Mouse (Mus musculus) midbrain, embryonic 13.5 days (tissue): ENCODE data around the gene Gm21976. TPM values are rescaled to one million over a fixed set of nuclear protein-coding genes. Genes with fewer than 3 reads are reported as not detected.

ENCODE experiments used
- ATAC-seq: fragments of 200-750 bp; cut with Nextera tagmentation; 2 replicates; pipeline ENCODE4 v1.8.0; 2017; ENCODE audit warnings: mild to moderate bottlenecking, moderate TSS enrichment, moderate library complexity
- H3K27ac ChIP-seq: fragments of 300-500 bp; sonication (generic); 2 replicates; pipeline ENCODE4 v1.5.1; 2015; ENCODE audit warnings: inconsistent platforms, mild to moderate bottlenecking, moderate library complexity
- H3K27me3 ChIP-seq: fragments of 300-500 bp; sonication (generic); 2 replicates; pipeline ENCODE4 v1.6.1; 2015; ENCODE audit warnings: mild to moderate bottlenecking, inconsistent platforms
- H3K36me3 ChIP-seq: fragments of 300-500 bp; sonication (generic); 2 replicates; pipeline ENCODE4 v1.6.1; 2015; ENCODE audit warnings: mild to moderate bottlenecking, inconsistent platforms
- H3K4me1 ChIP-seq: fragments of 300-500 bp; sonication (generic); replicated peaks from 2 replicates; pipeline ENCODE4 v1.6.1; 2015; ENCODE audit warnings: inconsistent platforms
- H3K4me2 ChIP-seq: fragments of 300-500 bp; sonication (generic); replicated peaks from 2 replicates; pipeline ENCODE4 v1.6.1; 2015; ENCODE audit warnings: moderate library complexity, mild to moderate bottlenecking, inconsistent platforms
- H3K4me3 ChIP-seq: fragments of 300-500 bp; sonication (generic); replicated peaks from 2 replicates; pipeline ENCODE4 v1.5.1; 2015; ENCODE audit warnings: mild to moderate bottlenecking, inconsistent platforms
- H3K9ac ChIP-seq: fragments of 300-500 bp; sonication (generic); replicated peaks from 2 replicates; pipeline ENCODE4 v1.6.1; 2015; ENCODE audit warnings: mild to moderate bottlenecking, inconsistent platforms
- H3K9me3 ChIP-seq: fragments of 300-500 bp; sonication (generic); 2 replicates; pipeline ENCODE4 v1.6.1; 2016; ENCODE audit warnings: mild to moderate bottlenecking, inconsistent platforms
- WGBS: fragments of 180-500 bp; shearing (Covaris S2); methylation state at CpG from one replicate; pipeline ENCODE4 v1.1.7; 2015; 5-methylcytosine and 5-hydroxymethylcytosine counted together
- polyA plus RNA-seq: library from polyadenylated mRNA; unstranded; fragments of >200 nt; fragmentation: Nextera tagmentation; extraction: Ambion mirVana; gene quantifications from 2 replicates; pipeline ENCODE4 v1.2.1, GENCODE M21; 2015

Gene Gm21976
- not detected in 2 replicates for polyA plus RNA-seq

DNA sequence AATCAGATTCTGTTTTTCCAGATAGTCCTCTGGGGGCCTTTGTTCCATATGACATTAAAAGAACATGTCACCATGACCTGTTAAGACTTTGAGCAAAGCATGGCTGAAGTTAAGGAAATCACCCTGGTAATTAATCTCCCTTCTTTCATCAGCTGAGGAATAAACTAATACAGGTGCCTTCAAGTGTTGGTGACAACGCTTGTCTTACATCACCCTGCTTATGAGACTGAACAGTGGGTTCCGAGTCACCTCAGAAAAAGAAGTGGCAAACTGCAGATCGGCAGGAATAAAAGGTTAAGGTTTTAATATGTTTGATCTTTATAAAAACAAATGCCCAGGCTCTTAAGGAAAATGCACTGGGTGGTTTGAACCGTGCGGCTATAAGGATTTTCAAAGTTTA lies at the start of gene Gm21976:
Gm21976 (plus strand) TSS at position 202 of the 400 bp plus-strand sequence.
- H3K27me3 ChIP-seq = no peaks in the 10 kb centered on the region
- H3K4me2 ChIP-seq = no peak within 1 kb of the TSS
- peaks cover 16% of the 10 kb centered on the region for H3K36me3 ChIP-seq
- H3K27ac ChIP-seq = no peak within 1 kb of the TSS
- no peak within 1 kb of the TSS for H3K4me3 ChIP-seq
- no peak within 1 kb of the TSS for H3K9ac ChIP-seq
- H3K9me3 ChIP-seq = no peaks in the 10 kb centered on the region
- WGBS = 82% methylated on average over 5 of the region's 5 CpGs
- H3K4me1 ChIP-seq = no peaks in the 10 kb centered on the region
- ATAC-seq = no peak

DNA sequence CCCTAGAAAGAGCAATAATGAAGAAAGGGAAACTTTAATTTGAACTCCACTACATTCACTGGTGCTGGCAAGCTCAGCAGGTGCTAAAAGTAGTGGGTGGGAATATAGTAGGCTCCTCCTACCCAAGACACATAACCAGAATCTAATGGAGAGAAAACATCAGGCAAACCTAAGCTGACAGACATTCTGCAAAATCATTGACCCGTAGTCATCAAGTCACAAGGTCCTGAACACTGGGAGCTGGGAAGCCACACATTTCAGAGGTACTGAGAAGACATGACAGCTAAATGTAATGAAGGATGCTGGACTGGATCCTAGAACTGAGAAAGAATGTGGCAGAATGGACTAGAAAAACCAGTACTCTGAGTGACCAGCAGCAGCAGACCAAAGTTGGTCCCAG lies 49.2 kb upstream of the Gm21976 start:
- ATAC-seq = no peak
- WGBS = 88% methylated on average over 1 of the region's 1 CpGs

DNA sequence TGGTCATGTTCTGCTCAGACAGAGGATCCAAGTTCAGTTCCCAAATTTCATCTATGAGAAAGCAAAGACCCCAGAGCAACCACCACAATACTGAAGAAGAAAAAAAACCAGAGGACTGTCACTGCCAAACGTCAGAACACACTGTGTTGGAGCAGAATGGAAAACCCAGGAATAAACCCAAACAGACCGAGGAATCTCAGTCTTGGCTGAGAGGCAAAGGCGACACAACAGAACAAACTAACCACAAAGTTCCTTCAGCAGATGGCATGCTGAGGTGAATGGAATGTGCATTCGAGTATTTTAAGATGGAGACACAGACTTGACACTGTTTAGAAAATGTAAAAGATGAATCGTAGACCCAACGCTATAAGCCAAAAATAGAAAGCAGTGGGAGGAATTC lies 44.2 kb upstream of the Gm21976 start:
- no peaks in the 10 kb centered on the region for H3K36me3 ChIP-seq
- no peaks in the 10 kb centered on the region for H3K27me3 ChIP-seq
- H3K27ac ChIP-seq = no peak overlapping the region
- 81% methylated on average over 6 of the region's 6 CpGs for WGBS
- no peak overlapping the region for H3K4me2 ChIP-seq
- no peak overlapping the region for H3K9ac ChIP-seq
- no peak overlapping the region for H3K4me3 ChIP-seq
- no peaks in the 10 kb centered on the region for H3K9me3 ChIP-seq
- no peaks in the 10 kb centered on the region for H3K4me1 ChIP-seq
- no peak for ATAC-seq

More for the DNA sequence above, 49.2 kb upstream of the Gm21976 start:
- Histone ChIP-seq H3K4me1 (no peaks in the 10 kb centered on the region), H3K27me3 (no peaks in the 10 kb centered on the region), H3K4me2 (no peak overlapping the region), H3K9me3 (no peaks in the 10 kb centered on the region), H3K4me3 (no peak overlapping the region), H3K36me3 (no peaks in the 10 kb centered on the region), H3K27ac (no peak overlapping the region), H3K9ac (no peak overlapping the region)

DNA sequence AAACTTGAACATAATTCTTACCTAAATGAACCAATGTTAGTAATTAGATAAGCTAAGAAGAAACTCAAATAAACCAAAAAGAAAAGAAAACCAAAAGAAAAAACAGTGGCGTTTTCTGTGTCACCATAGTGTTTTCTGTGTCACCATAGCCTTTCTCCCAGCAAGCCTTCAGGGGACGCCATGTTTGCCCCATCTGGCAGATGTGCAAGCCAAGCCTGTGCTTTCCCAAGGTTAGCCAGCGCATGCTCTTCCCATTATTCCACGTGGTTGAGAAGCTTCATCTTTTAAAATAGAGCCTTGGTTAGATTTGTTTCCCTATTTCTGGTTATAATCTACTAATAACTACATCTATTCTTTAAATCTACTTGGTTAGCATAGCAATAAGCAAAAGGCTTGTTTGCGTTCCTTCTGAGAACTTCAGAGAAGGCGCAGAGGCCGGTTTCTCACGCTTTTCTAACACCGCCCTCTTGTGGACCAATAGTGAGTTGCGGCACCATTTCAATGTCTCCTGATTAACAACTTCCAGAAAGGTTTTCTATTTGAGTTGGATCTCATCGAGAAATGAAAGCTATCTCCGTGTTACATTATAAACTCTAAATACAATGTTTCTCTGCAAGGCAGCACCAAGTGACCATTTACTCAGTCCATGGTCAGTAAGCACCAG lies 39.6 kb upstream of the Gm21976 start:
- H3K4me2 ChIP-seq = no peak overlapping the region
- H3K9ac ChIP-seq = no peak overlapping the region
- H3K27ac ChIP-seq = no peak overlapping the region
- no peaks in the 10 kb centered on the region for H3K36me3 ChIP-seq
- H3K27me3 ChIP-seq = no peaks in the 10 kb centered on the region
- H3K9me3 ChIP-seq = no peaks in the 10 kb centered on the region
- no peak for ATAC-seq
- WGBS = 16% methylated on average over 12 of the region's 12 CpGs
- no peak overlapping the region for H3K4me3 ChIP-seq
- H3K4me1 ChIP-seq = peaks cover 3% of the 10 kb centered on the region; the same call in 1 of the 2 replicates

DNA sequence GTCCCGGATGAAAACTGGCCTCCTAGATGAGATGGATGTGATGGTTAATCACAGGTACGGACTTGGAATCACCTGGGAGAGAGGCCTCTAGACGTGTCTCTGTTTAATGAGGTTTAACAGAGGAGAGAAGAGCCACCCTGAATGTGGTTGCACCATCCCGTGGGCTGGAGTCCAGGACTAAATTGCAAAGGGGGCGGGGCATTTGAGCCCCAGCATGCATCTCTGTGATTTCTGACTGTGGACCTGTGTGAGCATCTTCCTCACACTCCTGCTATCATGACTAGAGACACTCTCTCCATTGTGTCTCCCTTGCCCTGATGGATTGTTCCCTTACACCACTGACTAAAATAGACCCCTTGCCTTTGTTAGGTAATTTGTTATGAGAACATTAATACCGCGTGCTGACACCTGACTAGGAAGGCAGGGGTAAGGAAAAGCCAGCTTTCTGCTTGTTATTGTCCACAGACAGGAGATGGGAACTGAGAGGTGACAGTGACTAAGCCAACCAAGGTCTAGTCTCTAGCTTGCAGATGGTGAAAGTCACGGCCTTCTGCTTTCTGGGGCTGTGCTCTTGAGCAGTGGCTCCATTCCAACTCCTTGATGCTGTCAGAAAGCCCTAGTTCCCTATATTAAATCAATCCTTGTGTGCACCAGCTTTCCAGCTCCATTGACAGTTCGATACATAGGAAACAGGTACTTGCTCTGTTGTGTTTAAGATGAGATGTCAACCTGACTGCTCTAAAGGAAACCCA lies 38.0 kb upstream of the Gm21976 start:
- no peak overlapping the region for H3K4me2 ChIP-seq
- WGBS = 70% methylated on average over 9 of the region's 9 CpGs
- no peaks in the 10 kb centered on the region for H3K9me3 ChIP-seq
- no peak overlapping the region for H3K4me3 ChIP-seq
- H3K27me3 ChIP-seq = no peaks in the 10 kb centered on the region
- no peaks in the 10 kb centered on the region for H3K36me3 ChIP-seq
- no peak for ATAC-seq
- H3K9ac ChIP-seq = no peak overlapping the region
- H3K27ac ChIP-seq = no peak overlapping the region
- peaks cover 8% of the 10 kb centered on the region; the same call in 1 of the 2 replicates for H3K4me1 ChIP-seq

DNA sequence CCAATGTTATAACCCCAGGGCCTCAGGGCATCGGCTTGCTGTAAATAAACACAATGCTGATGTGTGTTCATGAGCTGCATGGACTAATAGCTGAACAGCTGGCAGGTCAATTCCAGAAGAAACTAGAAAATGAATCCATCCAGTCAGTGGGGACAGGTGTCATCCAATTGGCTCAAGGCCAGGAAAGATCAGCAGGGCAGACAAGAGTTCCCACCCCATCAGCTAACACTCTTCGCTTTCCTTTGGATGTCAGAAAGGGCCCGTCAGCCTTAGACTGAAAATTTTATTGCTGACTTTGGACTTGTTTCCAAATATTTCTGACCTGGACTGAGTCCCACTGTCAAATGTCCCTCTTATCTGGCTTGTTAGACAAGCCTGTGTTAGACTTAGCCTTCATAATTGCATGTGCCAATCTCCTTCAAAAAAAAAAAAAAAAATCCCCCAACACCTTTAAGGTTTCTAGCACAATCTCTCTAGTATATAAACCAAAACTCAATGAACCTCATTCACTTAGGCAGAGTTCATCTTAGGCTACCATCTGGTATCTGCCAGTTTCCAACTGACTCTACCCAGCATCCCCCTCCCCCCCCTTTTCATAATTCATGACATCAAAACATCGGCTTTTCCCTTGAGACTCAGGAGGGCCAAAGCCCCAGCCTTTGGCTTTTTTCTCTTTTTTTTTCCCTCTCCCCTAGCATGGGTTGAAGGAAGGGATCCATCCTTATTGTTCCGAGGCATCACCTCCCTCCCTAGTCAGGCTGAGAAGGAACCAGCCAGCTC lies 34.9 kb upstream of the Gm21976 start:
- peaks cover 26% of the 10 kb centered on the region for H3K36me3 ChIP-seq
- no peaks in the 10 kb centered on the region for H3K9me3 ChIP-seq
- H3K27ac ChIP-seq = no peak overlapping the region
- peaks cover 8% of the 10 kb centered on the region; the same call in 1 of the 2 replicates for H3K4me1 ChIP-seq
- no peaks in the 10 kb centered on the region for H3K27me3 ChIP-seq
- H3K9ac ChIP-seq = no peak overlapping the region
- H3K4me2 ChIP-seq = no peak overlapping the region
- H3K4me3 ChIP-seq = no peak overlapping the region
- WGBS = 61% methylated on average over 5 of the region's 5 CpGs
- no peak for ATAC-seq

DNA sequence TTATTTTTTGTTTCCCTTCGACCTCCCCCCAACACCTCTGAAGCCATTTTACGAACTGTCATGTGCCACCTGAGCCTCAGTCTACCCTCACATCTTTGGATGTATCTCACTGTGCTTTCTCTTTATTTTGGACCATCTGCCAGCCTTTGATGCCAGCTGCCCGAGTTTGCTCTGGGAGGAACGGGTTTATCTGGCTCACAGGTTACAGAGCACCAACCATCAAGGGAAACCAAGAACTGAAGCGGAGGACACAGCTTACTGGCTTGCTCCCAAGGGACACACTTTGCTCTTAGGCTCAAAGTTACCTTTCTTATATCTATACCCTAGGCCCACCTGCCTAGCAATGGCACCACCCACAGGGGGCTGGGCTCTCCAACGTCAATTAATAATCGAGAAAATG lies 34.3 kb upstream of the Gm21976 start:
- no peak for ATAC-seq
- H3K4me3 ChIP-seq = no peak overlapping the region
- no peak overlapping the region for H3K4me2 ChIP-seq
- H3K4me1 ChIP-seq = peaks cover 8% of the 10 kb centered on the region; the same call in 1 of the 2 replicates
- peaks cover 32% of the 10 kb centered on the region for H3K36me3 ChIP-seq
- 77% methylated on average over 7 of the region's 7 CpGs for WGBS
- H3K9ac ChIP-seq = no peak overlapping the region
- no peak overlapping the region for H3K27ac ChIP-seq
- no peaks in the 10 kb centered on the region for H3K9me3 ChIP-seq
- H3K27me3 ChIP-seq = no peaks in the 10 kb centered on the region

DNA sequence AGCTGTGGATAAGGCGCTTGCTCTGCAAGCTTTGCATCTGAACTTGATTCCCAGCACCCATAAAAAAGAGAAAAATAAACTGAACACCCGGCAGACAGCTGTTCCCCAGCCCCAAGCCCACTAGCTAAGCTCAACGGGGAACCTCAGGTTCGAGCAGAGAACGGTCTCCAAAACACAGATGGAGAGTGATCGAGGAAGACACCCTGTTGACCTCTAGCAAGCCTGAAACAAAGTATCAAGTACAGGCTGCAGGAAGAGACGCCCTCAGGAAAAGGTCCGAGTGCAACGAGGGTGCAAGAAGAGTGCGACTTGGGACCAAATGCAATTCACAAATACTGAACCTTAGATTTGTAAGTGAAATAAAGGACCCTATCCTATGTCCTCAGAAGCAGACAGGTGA lies 30.1 kb upstream of the Gm21976 start:
- H3K27ac ChIP-seq = no peak overlapping the region
- no peak for ATAC-seq
- no peaks in the 10 kb centered on the region for H3K9me3 ChIP-seq
- H3K4me1 ChIP-seq = peaks cover 5% of the 10 kb centered on the region; the same call in 1 of the 2 replicates
- no peak overlapping the region for H3K4me3 ChIP-seq
- no peaks in the 10 kb centered on the region for H3K27me3 ChIP-seq
- H3K36me3 ChIP-seq = peaks cover 68% of the 10 kb centered on the region
- 92% methylated on average over 10 of the region's 10 CpGs for WGBS
- no peak overlapping the region for H3K4me2 ChIP-seq
- no peak overlapping the region for H3K9ac ChIP-seq

DNA sequence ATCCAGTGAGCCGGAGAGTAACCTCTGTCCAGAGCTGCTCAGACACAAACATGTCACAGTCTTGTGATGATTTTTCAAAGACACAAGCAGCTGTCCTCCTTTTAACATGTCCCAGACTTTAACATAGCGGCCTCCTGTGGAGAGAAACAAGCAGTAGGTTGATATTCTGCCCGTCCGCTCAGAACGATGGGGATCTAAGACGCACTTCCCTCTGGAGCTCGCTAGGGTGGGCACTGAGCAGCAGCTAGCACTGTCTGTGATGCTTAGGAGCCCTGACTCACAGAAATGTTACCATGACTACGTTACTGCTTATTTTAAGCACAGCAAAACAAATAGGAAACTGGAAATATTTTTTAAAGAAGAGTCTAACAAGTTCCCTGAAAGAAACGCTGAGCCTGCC lies 24.8 kb upstream of the Gm21976 start:
- H3K4me1 ChIP-seq = no peaks in the 10 kb centered on the region
- H3K4me3 ChIP-seq = no peak overlapping the region
- no peaks in the 10 kb centered on the region for H3K9me3 ChIP-seq
- H3K36me3 ChIP-seq = peaks cover 83% of the 10 kb centered on the region
- H3K27ac ChIP-seq = no peak overlapping the region
- no peak overlapping the region for H3K9ac ChIP-seq
- no peak for ATAC-seq
- H3K27me3 ChIP-seq = no peaks in the 10 kb centered on the region
- WGBS = 74% methylated on average over 9 of the region's 9 CpGs
- no peak overlapping the region for H3K4me2 ChIP-seq

DNA sequence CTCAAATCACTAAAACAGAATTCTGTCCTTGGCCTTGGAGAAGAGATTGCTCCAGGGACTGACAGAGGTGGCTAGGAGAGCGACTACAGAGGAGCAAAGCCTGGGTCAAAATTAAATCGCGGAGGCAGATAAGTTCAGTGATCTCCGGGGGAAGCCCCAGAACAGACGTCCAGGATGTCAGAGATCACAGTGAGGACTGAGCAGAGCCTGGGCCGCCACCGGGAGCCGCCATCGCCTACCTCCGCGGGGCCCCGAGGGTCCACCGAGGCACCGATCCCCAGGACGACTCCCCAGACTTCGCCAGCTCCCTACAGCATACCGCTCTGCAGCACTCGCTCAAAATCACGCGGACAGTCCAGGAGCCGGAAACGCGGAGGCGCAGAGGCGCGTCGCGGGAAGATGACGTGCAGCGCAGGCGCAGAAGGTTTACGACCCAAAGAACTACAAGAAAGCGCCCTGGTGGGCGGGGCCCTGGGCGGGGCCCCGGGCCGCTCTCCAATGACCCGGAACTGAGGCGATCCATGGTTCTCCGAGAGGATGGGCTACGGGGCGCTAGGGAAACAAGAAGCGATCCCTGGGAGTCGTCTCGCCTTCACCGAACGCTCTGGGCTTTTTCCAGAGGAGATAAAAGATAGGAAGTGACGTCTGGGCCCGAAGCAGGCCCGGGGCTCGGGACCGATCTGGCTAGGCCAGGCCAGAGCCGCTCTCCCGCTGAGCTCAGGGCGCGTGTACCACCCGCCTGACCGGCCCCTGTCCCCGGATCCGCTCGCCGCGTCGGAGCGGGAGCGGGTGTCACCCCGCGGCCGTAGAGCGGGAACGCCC lies 16.8 kb upstream of the Gm21976 start, which contains the start of the genes Utp15 and Ankra2:
Utp15 (minus strand) TSS at position 406 of the 822 bp plus-strand sequence.
Ankra2 (plus strand) TSS at position 439 of the 822 bp plus-strand sequence.
- Histone ChIP-seq H3K27me3 (no peaks in the 10 kb centered on the region), H3K4me3 (peak within 1 kb of the TSS; percentile 78), H3K27ac (peak within 1 kb of the TSS; percentile 96), H3K4me1 (peaks cover 22% of the 10 kb centered on the region), H3K9me3 (no peaks in the 10 kb centered on the region), H3K4me2 (peak within 1 kb of the TSS; percentile 77), H3K36me3 (peaks cover 25% of the 10 kb centered on the region), H3K9ac (peak within 1 kb of the TSS; percentile 88)
- under 1% methylated on average over 71 of the region's 71 CpGs for WGBS
- ATAC-seq = peak; percentile 99

DNA sequence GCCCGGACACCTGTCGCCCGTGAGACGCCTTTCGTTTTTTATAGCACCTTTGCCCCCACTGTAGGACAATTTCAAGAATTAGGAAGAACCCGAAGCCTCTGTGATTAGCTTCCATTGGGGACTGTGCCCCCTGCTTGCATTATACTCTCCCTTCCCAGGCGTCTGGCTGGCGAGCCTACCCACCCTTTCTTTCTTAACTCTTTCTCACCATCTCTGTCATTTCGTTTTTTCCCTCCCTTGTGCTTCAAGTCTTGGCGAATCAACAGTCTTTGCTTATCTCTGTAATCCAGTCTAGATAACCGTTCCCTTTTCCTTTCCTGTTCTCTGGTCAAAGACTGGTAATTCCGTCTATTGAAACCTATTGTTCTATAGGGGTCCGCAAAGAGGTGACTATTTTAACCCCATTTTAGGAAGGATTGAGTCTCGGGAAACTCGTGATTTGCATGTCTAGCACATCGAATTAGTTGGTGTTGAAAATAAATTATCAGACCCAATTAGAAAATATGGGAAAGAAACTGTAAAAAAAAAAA lies 16.2 kb upstream of the Gm21976 start:
- peaks cover 22% of the 10 kb centered on the region for H3K4me1 ChIP-seq
- no peaks in the 10 kb centered on the region for H3K9me3 ChIP-seq
- peaks cover 25% of the 10 kb centered on the region for H3K36me3 ChIP-seq
- H3K9ac ChIP-seq = peak overlapping the region; percentile 88
- peak overlapping the region; percentile 96 for H3K27ac ChIP-seq
- ATAC-seq = no peak
- no peaks in the 10 kb centered on the region for H3K27me3 ChIP-seq
- peak overlapping the region; percentile 78 for H3K4me3 ChIP-seq
- WGBS = under 1% methylated on average over 16 of the region's 16 CpGs
- peak overlapping the region; percentile 77 for H3K4me2 ChIP-seq
